Mouse (Mus musculus) lung, adult 18-20 months (tissue): ENCODE results near the gene Zc3h7a.

Experiments used
- DNase-seq, 2 experiments: peaks; one replicate each; pipeline ENCODE4 v3.0.0; 2022; ENCODE audit warnings: mixed read lengths in 2 of 2

Gene Zc3h7a

DNA sequence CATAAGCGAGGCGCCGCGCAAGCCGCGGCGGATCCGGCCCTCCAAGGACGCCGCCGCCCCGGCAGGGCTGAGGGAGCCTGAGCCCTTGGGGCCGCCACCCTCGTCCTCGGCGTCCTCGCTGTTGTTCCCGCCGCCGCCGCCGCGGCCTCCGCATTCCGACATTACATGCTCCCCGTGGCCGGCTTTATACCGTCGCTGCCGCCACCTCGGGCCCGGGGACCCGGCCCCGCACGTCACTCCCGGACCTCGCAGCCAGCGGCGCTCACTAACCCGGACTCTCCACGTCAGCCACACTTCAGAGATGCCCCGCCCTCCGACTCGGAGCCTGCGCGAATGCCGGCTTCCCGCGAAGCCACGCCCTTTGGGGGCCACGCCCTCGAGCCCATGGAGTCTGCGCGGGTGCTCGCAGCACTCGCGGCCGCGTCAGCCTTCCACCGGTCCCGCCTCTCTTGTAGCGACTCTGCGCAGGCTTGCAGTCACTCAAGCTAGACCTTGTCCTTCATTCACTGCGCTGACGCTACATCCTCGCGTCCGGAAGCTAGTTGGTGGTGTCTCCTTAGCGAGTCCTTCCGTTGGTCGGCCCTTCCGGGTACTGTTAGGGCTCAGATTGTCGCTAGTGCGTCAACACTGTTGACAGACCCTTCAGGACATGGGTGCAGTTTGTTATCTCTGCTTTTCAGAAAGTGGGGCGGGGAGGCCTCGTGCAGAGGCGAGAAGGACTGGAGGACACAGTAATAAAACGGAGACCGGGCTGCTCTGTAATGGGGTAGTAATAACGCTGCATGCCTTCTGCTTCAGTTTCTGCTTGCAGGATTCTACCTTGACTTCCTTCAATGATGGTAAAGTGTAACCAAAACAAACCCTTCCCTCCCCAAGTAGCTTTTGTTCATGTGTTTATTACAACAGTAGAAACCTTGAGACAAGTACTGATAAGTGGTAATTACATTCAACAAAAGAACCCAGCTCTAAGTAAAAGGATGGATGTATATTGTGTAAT lies 41.5 kb downstream of the Zc3h7a start, which contains the start of gene Txndc11:
Gene Txndc11, minus strand, starts transcription at position 303 of the 997 bp plus-strand sequence.
- DNase-seq, result peak; percentile 99 to 100

DNA sequence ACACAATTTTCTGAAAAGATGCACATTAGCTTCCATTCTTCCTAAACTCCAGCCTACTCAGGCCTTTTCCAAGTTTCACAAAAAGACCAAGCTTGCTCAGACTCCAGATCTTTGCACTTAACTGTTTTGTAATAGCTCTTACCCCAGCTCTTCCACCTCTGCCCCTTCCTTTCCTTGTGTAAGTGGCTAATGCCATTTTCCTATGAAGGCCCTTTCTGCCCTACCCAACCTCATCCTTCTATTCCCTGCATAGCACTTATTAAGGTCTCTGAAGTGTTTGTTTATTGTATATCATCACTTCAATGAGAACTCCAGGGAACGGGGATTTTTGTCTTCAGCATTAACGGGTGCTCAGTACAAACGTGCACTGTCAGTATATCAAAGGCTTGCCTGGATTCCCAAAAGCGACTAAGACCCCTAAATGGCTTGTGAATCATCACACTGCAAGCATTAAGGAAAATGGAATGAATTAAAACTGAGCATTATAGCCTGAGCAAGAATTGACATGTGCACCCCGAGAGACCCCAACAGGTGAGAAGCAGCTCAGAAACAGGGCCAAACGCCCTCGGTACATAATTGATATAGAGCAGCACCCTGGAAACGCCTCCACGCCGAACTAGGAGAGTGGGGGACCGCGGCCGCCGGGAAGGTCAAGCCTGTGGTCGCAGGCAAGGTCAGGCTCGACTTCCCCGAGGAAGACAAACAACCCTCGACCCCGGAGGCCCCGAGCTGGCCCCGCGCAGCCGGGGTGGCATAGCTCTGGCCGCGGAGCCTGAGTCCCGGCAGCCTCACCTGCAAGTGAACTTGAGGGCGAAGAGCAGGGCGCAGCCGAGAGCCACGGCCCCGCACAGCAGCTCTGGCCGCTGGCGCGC lies 42.5 kb downstream of the Zc3h7a start:
- peak in 1 of 2 experiments; percentile 22 for DNase-seq

DNA sequence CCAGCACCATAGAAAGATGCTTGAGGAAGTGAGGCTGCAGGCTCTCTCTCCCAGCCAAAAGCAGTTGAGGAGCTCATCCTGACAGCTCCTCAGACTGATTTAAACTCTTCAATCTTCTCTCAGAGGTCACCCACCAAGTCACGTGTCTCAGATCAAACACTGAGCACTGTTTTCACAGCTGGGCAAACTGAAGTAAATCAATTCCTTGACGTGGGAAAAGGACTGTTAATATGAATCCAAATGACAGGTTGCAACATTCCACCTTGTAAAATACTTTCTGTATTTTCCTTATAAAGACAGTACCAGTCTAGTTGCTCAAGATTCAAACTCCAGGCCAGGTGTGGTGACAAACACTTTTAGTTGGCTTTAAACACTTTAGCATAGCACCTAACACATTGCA lies 43.4 kb downstream of the Zc3h7a start:
- DNase-seq, result no peak

DNA sequence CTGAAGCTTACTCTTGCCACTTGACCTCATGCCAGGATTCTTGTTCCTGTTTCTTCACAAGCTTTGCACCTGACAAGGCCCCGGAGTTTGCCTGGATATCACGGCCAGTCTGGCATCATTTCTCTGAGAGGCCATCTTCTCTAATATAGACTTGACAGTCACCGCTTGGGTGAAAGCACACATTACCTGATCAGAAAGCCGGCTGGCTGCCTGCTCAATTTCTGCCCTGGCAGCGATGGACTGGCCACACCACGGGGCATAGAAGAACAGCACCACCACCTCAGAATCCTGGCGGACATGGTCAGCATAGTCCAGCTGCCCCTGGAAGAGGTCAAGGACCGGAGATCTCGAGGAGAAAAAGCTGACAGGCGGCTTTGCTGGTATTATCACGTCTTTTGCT lies 47.9 kb downstream of the Zc3h7a start:
- DNase-seq, result no peak

DNA sequence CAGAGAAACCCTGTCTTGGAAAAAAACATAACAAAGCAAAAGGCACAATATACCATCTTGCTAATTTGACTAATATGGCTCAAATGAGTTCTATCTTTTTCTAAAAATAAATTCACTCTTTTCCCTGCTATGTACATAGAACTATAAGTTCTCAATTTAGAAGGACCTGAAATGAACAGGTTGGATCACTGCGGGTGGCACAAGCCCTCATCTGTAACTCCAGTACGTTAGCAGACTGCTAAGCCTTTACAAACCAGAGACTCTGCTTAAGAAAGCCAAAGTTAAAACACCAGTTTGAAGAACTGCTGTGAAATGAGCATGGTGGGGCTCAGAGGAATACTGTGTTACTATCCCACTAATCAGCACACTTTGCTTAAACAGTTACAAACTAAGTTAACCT lies 50.8 kb downstream of the Zc3h7a start:
- no peak for DNase-seq

DNA sequence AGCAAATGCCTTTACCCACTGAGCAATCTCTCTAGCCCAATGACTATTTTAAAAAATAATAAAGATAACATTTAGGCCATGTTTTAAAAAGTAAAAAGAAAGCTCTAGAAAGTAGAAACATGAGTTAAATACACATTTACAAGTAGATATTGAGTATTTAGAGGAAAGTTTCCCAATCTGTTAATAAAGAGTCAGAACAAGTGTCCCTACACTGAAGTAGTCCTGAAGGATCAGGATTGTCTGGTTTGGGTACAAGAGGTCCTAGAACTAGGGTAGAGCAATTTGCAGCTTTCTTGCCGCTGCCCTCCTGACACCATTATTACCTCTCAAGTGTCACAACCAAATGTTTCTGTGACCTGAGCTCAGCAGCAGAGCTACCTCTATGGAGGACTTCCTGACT lies 52.1 kb downstream of the Zc3h7a start:
- DNase-seq, result peak in 1 of 2 experiments; percentile 24

DNA sequence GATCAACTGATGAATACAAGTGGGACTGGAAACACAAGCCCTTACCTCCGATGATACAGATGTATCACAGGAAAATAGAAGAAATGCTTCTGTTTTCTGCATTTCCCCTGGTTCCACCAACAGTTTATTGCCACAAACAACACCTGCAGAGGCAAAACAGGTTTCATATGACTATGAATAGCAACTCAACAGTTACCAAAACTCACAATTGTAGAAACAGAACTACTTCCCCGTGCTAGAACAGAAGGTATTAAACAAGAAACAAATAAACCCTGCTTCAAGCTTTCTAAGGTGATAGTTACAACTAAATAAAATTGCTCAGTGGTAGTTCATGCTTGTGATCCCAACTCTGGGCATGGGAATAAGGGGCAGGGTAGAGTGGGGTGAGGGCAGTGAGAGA lies 53.6 kb downstream of the Zc3h7a start:
- DNase-seq, result no peak

DNA sequence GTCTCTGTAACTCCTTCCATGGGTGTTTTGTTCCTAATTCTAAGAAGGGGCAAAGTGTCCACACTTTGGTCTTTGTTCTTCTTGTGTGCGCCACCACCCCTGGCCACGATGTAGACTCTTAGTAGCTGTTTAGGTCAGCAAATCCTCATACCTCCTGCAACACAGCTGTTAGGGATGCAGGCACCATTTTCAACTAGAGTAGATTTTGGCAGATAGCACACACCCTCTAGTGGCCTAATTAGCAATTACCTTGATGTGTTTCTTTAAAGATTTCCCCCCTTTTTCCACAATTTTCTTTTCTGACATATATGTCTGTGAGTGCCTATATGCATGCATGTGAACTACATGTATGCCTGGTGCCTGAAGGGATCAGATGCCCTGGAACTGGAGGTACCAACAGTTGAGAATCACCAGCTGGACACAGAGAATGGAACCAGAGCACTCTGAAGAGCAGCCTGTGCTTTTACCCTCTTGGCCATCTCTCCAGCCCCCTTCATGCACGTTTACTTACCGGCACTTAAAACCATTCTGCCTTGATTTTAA lies 66.9 kb downstream of the Zc3h7a start:
- DNase-seq, result no peak

DNA sequence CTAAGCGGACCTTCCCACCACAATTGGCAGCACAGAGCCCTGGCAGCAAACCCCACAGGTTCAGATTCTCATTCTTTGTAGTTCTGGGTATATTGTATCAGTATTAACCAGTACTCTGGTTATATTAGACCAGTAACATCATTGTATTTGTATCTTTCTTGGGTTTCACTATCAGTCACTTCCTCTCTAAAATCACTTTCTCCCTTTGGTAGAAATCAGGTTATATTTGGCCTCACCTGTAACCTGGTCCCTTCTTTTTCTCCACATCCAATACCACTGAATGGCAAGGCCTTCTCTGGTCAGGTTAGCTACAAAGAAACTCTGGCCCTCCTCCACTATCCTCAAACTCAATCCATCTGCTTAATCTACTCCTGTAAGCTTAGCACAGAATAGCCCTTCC lies 71.3 kb downstream of the Zc3h7a start:
- DNase-seq, result no peak

DNA sequence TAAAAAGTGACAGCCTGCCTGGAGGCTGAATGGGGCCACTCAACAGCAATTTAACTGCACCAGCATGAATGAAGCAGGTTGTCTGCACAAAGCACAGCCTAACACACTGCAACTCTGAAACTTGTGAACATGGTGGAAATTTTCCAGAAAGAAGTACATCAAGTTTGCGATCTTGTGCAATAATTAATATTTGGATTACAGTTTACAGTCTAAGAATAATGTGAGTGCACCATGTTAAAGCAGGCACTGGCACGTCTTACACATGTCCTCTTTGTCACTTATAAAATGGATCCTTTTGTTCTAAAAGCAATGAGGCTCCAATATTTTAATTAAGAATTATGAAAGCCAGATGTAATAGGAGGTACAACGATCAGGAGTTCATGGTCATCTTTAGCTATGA lies 78.9 kb downstream of the Zc3h7a start:
- no peak for DNase-seq

DNA sequence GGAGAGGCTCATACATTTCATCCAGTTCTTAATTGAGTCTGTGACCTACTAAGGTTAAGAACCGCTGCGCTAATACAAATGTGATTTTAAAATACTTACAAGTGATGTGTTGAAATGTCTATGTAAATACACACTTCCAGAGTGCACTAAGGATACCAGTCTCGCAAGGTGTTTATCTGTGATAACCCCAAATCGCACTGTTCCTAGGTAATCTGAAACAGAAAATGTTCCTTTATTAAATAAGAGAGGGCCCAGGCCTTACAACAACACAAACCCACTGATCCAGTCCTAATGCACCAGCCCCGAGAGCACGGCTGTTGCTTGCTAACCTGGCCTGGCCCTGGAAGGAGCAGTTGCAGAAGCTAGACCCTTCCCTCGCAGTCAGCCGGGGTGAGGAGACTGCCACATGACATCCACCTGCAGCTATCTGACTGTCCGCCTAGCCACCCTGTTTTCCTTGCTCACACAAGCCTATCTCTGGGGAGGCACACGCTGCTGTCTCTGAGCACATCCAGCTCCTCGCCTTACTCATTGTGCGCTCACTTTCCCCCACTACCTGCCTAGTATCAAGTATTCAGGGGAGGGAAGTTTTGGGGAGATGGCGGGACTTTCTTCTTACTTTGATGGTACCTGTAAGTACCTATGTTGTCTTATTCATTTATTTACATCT lies 82.3 kb downstream of the Zc3h7a start:
- no peak for DNase-seq

DNA sequence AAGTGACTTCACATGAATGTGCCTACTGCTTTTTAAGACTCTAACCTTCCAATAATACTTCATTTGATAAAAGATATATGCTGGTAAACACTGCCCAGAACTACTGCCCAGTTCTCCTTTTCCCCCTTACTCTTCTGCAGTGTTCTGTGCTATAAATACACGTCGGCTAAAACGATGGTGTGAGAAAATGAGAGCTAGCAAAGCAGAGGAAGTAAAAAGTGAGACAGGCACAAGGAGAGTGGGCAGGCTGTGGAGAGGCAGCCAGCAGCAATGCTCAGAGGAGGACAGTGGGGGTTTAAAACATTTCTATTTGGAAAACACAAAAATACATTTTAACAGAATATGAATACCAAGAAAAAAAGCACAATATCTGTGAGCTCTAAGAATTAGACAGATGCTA lies 83.7 kb downstream of the Zc3h7a start:
- no peak for DNase-seq

DNA sequence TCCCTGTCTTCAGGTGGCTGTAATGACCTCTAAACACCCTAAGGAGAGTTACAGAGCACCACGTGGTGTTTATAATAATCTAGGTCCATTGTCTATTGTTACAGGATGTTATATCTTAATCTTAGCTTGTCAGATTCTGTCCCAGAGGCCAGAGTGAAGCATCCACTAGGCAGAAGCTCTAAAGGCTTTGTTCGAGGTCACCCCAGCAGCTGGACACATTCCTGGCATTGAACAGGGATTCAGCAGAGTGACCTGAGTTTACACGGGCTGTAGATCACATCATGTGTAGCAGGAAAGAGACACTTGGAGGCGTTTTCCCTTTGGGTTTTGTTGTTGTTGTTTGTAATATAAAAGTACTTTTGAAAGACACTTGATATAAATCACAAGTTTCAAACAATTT lies 84.1 kb downstream of the Zc3h7a start:
- DNase-seq, result no peak

DNA sequence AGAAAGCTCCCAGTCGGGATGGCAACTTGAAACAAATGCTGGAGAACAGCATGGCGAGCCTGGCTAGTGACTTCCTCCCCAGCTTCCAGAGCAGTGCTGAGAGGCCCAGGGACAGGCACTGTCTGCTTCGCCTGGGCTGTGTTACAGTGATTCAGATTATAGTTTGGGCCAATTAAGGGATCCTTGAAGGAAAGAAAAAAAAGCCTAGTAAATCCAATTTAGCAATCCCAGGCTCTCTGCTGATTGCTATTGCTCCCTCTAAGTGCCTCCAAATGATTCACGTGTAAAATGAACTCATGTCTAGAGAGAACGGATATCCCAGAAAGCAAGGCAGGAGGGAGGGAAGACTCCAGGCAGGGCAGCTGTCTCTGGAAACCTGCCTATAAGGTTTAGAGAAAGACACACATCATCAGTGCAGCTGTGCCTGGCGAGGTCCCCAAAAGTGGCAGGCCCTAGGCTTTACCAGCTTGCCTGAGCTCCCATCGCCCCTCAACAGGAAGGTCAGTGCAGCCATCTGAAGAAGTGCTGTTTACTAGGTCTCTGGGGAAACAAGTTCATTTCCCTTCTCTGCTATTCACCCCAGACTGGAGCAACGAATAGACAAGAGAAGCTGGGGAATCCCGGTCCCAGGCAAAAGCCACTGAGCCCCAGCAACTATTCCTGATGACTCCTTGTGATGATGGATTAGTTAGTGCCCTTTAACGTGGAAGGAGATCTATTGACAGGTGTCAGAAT lies 85.2 kb downstream of the Zc3h7a start:
- no peak for DNase-seq

DNA sequence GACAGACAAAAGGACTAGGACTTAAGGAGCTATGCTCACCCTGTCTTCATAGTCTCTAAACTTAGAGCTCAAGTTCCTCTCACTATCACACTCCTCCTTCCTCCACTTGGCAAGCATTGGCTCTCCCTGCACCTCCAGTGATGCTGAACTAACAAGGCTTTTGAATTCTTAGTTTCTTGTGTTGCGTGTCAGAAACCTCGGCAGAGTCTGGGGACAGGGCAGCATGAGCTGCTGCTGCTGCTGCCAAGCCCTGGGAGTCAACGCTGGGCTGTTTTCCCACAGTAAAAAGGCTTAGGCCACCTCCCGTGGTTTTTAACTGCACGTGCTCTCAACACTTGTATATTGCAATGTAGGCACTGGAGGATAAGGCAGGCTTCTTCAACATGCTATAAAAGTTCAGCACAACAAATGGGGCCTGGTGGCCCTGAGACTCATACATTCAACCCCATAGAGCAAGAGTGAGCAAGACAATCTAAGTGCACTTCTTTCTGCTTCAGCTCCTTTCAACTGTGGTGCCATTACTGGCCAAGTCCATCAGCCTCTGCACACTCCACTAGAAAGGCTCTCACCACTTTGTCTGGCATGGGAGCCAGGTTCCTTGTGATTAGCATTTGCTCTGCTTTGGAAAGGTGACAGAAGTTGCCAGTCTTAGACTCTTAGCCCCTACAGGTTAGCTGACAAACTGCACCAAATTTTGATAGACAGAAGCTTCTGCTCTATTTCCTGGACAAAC lies 89.2 kb downstream of the Zc3h7a start:
- no peak for DNase-seq
